Mouse (Mus musculus) liver, postnatal 0 days (tissue): Measurements from ENCODE around the gene Gm11559.

Source experiments
- CTCF ChIP-seq: sonication (generic); IDR thresholded peaks from 2 replicates; pipeline ENCODE4 v1.5.1; 2016; ENCODE audit warnings: antibody characterized with exemption, low read depth
- EP300 ChIP-seq: IDR thresholded peaks from 2 replicates; pipeline ENCODE4 v1.6.1; 2016; ENCODE audit warnings: antibody characterized with exemption, low read depth, mild to moderate bottlenecking

DNA sequence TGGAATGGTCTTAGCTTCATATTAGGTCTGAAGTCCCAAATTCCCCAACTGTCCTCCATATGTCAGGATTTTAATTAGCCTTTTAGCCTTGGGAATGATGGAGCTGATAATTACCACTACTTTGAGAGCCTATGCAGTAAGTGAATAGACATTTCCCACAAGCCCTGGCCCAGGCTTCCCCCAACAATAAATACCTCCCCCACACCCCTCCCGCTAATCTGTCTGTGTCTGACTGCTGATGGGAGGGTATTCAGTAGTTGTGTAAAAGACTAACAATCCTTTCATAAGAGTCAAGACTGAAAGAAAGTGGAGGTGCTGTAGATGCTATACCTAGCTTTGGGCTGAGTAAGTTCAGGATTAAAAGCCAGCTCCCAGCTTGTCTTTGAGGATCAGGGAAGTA lies 22.1 kb upstream of the Gm11559 start:
- TF ChIP-seq CTCF (no peak), EP300 (no peak)
